Mouse (Mus musculus) gastrocnemius, adult 2 months (tissue): ENCODE data around the gene Sacs. TPM values are rescaled to one million over a fixed set of nuclear protein-coding genes. Genes with fewer than 3 reads are reported as not detected.
A peak's percentile ranks its signal among the peaks of the same experiment; 100 is the strongest.
"Not testable (repeated sequence)": the region's sequence is repeated elsewhere in the genome, so short reads cannot be mapped to it uniquely, and the experiment has no call there.

Experiments
- DNase-seq: peaks from one replicate; pipeline ENCODE4 v3.0.0; 2022
- H3K27ac ChIP-seq: fragments of 200-600 bp; 2 replicates; pipeline ENCODE4 v1.8.1; 2022; ENCODE audit warnings: mild to moderate bottlenecking
- H3K4me3 ChIP-seq: fragments of 200-600 bp; 2 replicates; pipeline ENCODE4 v1.8.1; 2022; ENCODE audit warnings: mild to moderate bottlenecking, moderate library complexity
- CTCF ChIP-seq: fragments of 200-600 bp; IDR thresholded peaks from 2 replicates; pipeline ENCODE4 v1.8.1; 2022; ENCODE audit warnings: antibody characterized with exemption, mild to moderate bottlenecking, moderate library complexity
- intact Hi-C: fragments of 180-260 bp; cut with DNase I; formaldehyde crosslinking; loops from one replicate; pipeline ENCODE4 v1.15.1; 2025
- long read RNA-seq, 2 experiments: library from polyadenylated mRNA; stranded (forward); transcript quantifications; one replicate each; pipeline ENCODE4 v2.0.0; 2021
- total RNA-seq, 2 experiments: library from RNA; stranded (reverse); gene quantifications; 2 replicates each; pipeline ENCODE4 v1.2.3; 2021

The Sacs gene
- total RNA-seq: 10 to 100 TPM in 1 of 2 experiments, 1 to 10 TPM in 1; 8.3 to 17.9 TPM
- long read RNA-seq, experiment 1, partial matches to known transcripts: 0 of 2 reads
- long read RNA-seq, experiment 1, other reads (novel, unspliced or antisense): 2 of 2 reads
- long read RNA-seq, experiment 2, partial matches to known transcripts: 1 of 1 reads
- long read RNA-seq, experiment 2, other reads (novel, unspliced or antisense): 0 of 1 reads

DNA sequence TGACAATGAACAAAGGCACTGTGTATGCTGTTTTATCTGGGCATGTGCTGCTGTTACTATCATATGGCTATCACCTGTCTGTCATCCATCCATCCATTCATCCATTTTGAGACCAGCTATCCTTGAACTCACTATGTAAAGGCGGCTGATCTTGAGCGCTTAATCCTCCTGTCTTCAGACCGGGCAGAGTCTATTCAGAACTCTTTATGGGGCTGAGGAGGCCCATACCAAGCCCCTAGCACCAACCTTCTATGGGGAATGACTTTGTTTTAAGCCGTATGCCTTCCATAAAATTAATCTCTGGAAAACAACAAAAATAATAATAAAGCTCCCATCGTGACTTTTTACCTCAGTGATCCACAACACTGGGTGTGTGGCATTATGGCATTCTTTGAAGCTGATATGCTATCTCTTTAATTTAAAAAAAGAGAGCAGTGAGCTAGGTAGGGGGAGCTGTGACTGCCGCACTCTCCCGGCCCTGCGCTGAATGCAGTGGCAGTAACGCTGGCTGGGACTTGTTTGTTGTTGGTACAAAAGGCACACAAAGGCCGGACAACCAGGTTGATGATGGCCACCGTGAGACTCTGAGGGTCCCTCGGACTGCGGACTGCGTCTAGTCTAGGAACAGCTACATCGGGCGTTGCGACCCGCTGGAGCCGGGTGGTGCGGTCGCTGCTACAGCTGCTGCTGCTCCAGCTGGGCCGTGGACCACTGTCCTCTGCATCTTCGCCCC is at the start of gene Sacs:
Gene Sacs (plus strand): TSS at position 464 of the 733 bp plus-strand sequence.
- TF ChIP-seq CTCF: peak; percentile 52
- H3K4me3 ChIP-seq: peak within 1 kb of the TSS; percentile 80
- intact Hi-C loops: loop anchor here (2.0 kb wide), 1 partner anchor 35 kb away; no protein-coding TSS in a partner anchor
- peak within 1 kb of the TSS; percentile 87 for H3K27ac ChIP-seq
- DNase-seq: peak; percentile 50

DNA sequence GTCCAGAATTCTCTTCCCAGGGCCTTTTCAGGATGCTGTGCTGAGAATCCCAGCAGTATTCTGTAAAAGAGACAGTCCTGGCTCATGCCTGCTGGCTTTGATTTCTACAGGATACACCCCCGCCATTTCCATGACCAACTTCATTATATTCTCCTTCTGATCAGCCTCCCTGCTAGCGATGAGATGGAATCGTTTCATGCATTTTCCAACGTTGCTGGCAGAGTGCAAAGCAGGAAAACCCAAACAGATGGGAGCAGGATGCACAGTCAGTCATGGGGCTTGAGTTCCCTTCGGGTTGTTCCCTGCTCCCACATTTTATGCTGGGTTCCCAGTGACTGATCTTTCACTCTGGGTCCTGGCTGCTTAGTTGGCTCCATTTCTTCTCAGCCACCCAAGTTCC is 47.3 kb upstream of the Sacs start:
- Histone ChIP-seq H3K4me3 (no peak overlapping the region), H3K27ac (no peak overlapping the region)
- DNase-seq: no peak
- intact Hi-C loops: no loop called here
- no peak for TF ChIP-seq CTCF

DNA sequence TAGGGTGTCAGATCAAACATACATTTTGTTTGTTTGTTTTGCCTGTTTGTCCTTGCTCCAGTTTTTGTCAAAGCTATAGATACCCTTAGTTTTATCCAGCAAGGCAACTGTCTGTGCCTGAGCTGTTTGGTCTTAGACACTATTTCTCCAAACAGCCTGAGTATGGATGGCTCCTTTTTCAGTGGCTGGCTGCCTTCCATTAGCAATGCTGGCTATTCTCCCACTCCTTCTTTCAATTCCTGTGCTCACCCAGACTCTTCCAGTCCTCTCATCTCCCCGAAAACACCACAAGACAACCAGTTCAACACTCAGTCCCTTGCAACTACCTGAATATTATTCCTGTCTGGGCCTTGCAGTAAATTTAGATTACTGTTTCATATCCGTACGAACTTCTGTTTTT is 46.2 kb upstream of the Sacs start:
- peak overlapping the region; percentile 56; the same call in 1 of the 2 replicates for H3K27ac ChIP-seq
- intact Hi-C loops: no loop called here
- H3K4me3 ChIP-seq: no peak overlapping the region
- no peak for TF ChIP-seq CTCF
- peak; percentile 33 for DNase-seq

DNA sequence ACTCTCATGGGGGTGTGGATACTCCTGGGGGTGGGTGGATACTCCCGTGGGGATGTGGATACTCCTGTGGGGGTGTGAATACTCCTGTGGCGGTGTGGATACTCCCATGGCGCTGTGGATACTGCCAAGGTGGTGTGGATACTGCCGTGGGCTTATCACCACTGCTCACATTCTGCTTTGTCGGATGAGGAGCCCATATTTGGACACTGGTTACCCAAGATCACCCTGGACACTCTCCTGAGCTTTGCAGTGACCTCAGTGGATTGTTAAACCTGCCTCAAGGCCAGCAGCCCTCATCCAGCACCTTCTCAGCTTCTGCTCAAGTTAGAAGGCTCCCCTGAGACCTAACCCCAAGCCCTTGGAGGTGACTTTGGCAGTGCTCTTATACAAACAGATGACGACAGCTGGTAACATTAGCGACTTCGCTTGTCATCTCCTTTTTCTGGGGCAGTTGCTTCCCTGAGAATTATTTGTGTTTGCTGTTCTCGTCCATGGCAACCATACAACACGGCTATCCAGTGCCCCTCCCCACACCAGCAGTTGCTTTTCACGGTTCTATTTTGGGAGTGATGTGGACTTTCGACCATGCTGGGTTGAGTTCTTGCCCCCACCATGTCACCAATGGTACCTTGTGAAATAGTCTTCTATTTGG is 40.2 kb upstream of the Sacs start:
- Histone ChIP-seq H3K4me3 (no peak overlapping the region), H3K27ac (peak overlapping the region; percentile 74)
- no peak for TF ChIP-seq CTCF
- intact Hi-C loops: loop anchor here (5.0 kb wide), 1 partner anchor 51 kb away; the partner anchor contains the start of gene Tnfrsf19
- DNase-seq: peak; percentile 62

DNA sequence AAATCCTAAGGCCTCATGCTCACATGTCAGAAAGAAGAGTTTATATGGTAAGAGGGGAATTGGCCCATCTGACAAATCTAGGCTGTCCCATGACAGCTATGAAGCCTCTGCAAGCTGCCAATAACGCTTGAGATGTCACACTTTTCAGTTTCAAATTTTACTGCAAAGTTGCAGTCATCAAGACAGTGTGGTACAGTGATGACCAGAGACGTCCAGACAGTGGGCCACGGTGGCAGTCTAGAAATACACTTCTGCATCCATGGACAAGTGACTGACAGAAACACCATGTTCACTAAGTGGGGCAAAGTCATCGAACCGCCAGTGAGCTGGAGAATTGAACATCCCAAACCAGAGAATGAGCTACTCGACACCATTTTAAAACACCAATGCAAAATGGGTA is 37.5 kb upstream of the Sacs start:
- TF ChIP-seq CTCF: no peak
- no peak overlapping the region for H3K27ac ChIP-seq
- no peak for DNase-seq
- no peak overlapping the region for H3K4me3 ChIP-seq
- intact Hi-C loops: no loop called here

DNA sequence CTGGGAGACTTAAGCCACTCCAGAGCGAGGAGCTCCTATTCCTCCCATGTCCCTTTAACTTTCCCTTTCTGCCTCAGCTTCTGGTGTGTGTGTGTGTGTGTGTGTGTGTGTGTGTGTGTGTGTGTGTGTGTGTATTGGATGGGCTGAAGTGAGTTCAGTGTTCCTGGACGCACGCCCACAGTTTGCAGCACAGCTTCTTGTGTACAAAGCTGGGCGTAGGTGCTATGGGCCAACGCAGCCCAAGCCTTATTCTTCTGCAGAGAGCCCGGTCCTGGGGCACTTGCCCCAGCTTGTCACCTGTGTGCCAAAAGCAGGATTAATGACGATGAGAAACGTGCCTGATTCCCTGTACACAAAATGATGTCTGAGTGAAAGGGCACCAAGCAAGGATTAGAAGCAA is 31.9 kb upstream of the Sacs start:
- DNase-seq: no peak
- no peak for TF ChIP-seq CTCF
- no peak overlapping the region for H3K4me3 ChIP-seq
- intact Hi-C loops: no loop called here
- H3K27ac ChIP-seq: no peak overlapping the region

DNA sequence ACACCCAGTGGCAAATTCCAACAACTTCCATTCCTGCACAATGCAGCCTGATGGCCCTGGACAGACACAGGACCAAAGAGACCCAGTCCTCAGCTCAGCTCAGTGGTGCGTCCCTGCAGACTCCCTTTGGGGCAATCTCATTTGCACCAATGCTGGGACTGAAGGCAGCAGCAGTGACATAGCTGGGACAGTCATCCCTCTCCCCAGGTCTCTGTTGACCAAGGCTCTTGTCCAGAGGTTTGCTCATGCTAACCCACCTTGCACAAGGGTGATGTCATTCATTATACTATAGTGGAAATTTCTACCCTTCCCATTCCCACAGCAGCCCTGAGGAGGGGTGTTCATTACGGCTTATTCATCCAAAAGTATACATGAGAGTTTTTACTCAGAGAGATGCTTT is 29.6 kb upstream of the Sacs start:
- no peak overlapping the region for H3K27ac ChIP-seq
- no peak overlapping the region for H3K4me3 ChIP-seq
- no peak for DNase-seq
- no peak for TF ChIP-seq CTCF
- intact Hi-C loops: no loop called here

DNA sequence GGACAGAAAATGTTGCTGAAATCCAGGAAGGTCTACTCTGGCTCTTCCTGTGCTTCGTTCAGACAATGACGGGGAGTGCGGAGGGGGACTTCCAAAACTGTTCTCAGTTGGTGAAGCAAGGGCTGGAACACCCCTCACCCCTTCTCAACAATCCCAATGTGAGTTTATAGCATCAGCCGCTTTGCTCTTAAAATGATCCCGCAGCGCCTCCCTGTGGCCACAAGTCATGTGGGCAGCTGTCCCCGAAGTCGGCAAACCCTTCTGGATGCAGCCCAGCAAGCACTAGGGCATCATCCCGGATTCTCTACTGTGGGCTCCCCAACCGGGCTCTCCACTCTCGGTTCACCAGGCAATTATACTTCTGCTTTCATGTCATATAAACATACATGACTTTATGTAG is 25.9 kb upstream of the Sacs start:
- DNase-seq: peak; percentile 81
- intact Hi-C loops: loop anchor here (1.0 to 5.0 kb wide), 2 partner anchors 205 to 313 kb away; no protein-coding TSS in a partner anchor
- peak; percentile 85 for TF ChIP-seq CTCF
- no peak overlapping the region for H3K27ac ChIP-seq
- H3K4me3 ChIP-seq: no peak overlapping the region

DNA sequence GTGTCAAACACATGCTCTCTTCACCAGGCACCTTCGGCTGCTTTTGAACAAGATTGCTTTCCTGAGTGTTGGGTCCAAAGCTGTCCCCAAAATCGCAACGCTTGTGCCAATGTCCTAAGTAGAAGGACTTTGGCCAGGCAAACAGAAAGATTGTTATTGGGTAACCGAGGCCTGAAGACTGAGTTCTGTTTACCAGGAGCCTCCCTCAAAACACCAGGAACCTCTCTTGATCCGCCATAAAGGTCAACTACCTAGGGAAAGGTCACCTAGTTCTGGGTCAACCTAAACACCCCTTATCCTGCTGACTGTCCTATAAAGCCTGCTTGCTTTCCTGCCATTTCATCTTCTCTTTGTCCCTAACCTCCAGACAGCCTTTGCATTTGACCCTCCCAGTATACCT is 13.5 kb upstream of the Sacs start:
- no peak for TF ChIP-seq CTCF
- Histone ChIP-seq H3K27ac (no peak overlapping the region), H3K4me3 (no peak overlapping the region)
- intact Hi-C loops: no loop called here
- no peak for DNase-seq

DNA sequence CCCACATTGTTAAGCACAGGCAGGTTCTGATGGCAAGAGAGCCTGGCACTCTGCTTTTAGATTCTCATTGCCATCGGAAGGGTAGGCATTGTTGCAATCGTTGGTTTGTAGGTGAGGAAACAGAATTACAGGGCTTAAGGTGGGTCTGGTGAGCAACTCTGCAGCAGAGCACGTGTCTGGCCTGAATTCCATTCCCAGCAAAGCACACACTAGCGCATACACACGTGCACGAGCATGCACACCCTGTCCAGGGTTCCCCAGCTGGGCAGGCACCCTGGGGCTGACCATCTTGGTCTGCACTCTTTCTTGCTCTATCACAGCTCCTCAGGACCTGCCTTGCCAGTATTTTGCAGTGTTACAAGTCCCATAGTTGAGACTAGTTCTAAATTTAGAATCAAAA is 13.1 kb upstream of the Sacs start:
- no peak for DNase-seq
- Histone ChIP-seq H3K27ac (peak overlapping the region; percentile 38; the same call in 1 of the 2 replicates), H3K4me3 (no peak overlapping the region)
- no peak for TF ChIP-seq CTCF
- intact Hi-C loops: no loop called here

DNA sequence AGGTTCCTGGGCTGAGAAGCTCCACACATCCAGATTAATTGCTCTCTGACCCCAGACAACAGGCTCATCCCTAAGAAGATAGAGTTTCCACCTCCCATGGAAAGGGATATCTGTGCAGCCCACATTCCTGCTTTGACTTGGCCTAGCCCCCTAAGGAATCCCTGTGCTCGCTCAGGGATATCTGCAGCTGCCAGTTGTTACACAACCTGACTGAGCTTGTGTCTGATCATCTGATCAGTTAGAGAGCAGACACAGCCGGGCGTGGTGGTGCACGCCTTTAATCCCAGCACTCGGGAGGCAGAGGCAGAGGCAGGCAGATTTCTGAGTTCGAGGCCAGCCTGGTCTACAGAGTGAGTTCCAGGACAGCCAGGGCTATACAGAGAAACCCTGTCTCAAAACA is 10.9 kb upstream of the Sacs start:
- H3K4me3 ChIP-seq, DNase-seq, H3K27ac ChIP-seq, intact Hi-C loops: not testable (repeated sequence)

DNA sequence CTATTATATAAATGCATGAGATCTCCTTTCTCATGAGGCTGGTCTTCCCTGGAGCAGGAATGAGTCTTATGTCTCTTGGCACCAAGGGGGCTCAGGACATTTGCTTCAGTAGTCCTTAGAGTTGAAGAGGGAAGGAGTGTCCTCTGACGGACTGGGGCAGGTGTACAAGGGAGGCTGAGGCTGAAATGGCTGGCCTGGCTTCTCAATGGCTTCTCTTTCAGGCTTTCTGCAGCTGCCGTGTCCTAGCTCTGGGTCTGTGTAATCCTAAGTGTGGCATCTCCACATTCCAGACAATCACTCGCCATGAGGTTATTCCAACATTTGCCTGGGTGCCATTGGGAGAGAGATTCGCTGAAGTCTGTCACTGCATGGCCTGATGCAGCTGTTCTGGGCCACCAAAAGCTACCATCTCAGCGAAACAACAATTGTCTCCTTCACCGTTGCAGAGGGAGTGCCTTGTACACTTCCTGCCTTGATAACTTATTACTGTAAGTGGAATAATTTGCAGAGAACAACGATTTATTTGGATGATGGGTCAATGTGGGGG is 9.2 kb upstream of the Sacs start:
- H3K4me3 ChIP-seq: no peak overlapping the region
- no peak for DNase-seq
- TF ChIP-seq CTCF: no peak
- H3K27ac ChIP-seq: no peak overlapping the region
- intact Hi-C loops: no loop called here

DNA sequence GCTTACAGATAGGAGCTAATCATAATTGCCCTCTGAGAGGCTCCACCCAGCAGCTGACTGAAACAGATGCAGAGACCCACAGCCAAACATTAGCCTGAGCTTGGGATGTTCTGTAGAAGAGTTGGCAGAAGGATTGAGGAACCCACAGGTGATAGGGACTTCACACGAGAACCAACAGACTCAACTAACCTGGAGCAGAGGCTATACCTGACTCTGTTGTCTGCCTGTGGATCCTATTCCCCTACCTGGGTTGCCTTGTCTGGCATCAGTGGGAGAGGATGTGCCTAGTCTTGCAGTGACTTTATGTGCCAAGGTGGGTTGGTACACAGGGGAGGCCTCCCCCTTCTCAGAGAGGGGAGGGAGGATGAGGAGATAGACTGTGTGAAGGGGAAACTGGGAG is 5.7 kb upstream of the Sacs start:
- TF ChIP-seq CTCF: no peak
- no peak for DNase-seq
- intact Hi-C loops: no loop called here

More for the DNA sequence above, 5.7 kb upstream of the Sacs start:
- no peak overlapping the region for H3K4me3 ChIP-seq
- H3K27ac ChIP-seq: no peak overlapping the region
